In the genomic region with DNA sequence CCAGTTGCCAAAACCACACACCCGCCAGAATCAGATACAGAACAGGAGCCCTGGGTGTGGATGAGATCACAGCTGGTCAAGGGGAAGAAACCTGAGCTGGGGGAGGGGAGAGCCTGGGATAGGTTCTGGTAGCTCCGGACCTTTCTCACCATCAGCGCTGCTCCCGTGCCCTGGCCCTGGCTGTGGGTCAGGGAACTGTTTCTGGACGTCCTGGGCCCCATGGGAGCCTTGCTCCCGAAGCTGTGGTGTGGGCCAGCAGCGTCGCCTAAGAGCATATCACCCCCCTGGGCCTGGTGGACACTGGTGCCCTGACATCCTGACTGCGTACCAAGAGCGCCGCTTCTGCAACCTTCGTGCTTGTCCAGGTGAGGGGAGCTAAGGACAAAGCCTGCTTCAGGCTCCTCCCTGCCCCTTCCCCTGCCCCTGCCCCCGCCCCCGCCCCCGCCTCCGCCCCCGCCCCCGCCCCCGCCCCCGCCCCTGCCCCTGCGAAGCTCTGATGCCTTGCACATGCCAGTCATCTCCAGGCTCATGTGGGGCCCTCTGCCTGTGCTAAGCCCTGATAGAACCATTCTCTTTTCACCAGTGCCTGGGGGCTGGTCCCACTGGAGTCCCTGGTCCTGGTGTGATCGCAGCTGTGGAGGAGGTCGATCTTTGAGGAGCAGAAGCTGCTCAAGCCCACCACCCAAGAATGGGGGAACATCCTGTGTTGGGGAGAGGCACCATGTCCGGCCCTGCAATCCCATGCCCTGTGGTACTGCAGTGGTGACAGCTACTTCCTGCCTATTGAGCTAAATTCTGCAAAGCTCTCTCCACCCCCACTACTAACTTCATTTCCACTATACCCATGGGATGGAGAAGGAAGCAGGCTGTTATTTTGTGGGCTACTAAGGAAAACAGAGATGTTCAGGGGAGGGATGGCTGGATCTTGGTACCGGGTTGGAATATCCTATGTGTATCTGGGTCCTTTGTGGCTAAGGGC, we compare ENCODE assay signal across 8 mouse cellular contexts. TPM values are rescaled to one million over a fixed set of nuclear protein-coding genes. Genes with fewer than 3 reads are reported as not detected.
DNase-seq lines count a peak whose midpoint lies in the region; ATAC-seq and TF ChIP-seq lines count a peak whose summit lies in the region.

No protein-coding gene starts in this region.

- peak overlapping the region; percentile 18; the same call in 1 of the 2 replicates for H3K27ac ChIP-seq in kidney, adult 2 months (ENCODE audit: insufficient read depth, low read depth, low read length)
- H3K27ac ChIP-seq in hindbrain, postnatal 0 days, result no peak overlapping the region

- no peak for TF ChIP-seq POLR2A in kidney, adult 2 months (IDR thresholded peaks at IDR 0.05; ENCODE audit: low read depth, low read length)

- WGBS in kidney, adult 2 months, result 20% methylated on average over 18 of the region's 25 CpGs
- WGBS in hindbrain, postnatal 0 days, result 22% methylated on average over 19 of the region's 25 CpGs

- no peaks in the 10 kb centered on the region for H3K36me3 ChIP-seq in kidney, adult 2 months (ENCODE audit: control insufficient read depth, insufficient read depth, low read length)
- no peaks in the 10 kb centered on the region for H3K36me3 ChIP-seq in hindbrain, postnatal 0 days (ENCODE audit: insufficient read depth, low read length)

- H3K4me1 ChIP-seq in kidney, adult 2 months (ENCODE audit: control insufficient read depth, insufficient read depth, low read length), result no peaks in the 10 kb centered on the region
- peaks cover 10% of the 10 kb centered on the region for H3K4me1 ChIP-seq in hindbrain, postnatal 0 days (ENCODE audit: insufficient read depth, low read length)

- H3K9me3 ChIP-seq in hindbrain, postnatal 0 days (ENCODE audit: low read length), result no peaks in the 10 kb centered on the region

- H3K9ac ChIP-seq in hindbrain, postnatal 0 days (replicated peaks; ENCODE audit: low read length), result no peak overlapping the region

- no peaks in the 10 kb centered on the region for H3K27me3 ChIP-seq in kidney, adult 2 months (replicated peaks; ENCODE audit: control insufficient read depth, insufficient read depth, low read length)
- H3K27me3 ChIP-seq in hindbrain, postnatal 0 days (ENCODE audit: insufficient read depth, low read length), result no peaks in the 10 kb centered on the region

- no peak overlapping the region for H3K4me3 ChIP-seq in kidney, adult 2 months (ENCODE audit: insufficient read depth, low read depth, low read length)
- no peak overlapping the region for H3K4me3 ChIP-seq in hindbrain, postnatal 0 days (ENCODE audit: low read length)

- no peak for TF ChIP-seq CTCF in kidney, adult 2 months (conservative IDR thresholded peaks at IDR 0.05; ENCODE audit: insufficient read depth, insufficient read length, low read depth, low read length)
- peak; percentile 17; the same call in 1 of the 2 replicates for TF ChIP-seq CTCF in hindbrain, postnatal 0 days (IDR thresholded peaks at IDR 0.05; ENCODE audit: low read depth)

- H3K4me2 ChIP-seq in hindbrain, postnatal 0 days (ENCODE audit: low read depth, low read length), result no peak overlapping the region

- peak; percentile 24 for ATAC-seq in hindbrain, postnatal 0 days
- no peak for ATAC-seq in frontal cortex, adult (ENCODE audit: low TSS enrichment)

- DNase-seq in kidney, adult 2 months, result peak; percentile 27
- DNase-seq in kidney, adult 8-10 months, result no peak
- DNase-seq in gastrocnemius, adult 8-10 months (ENCODE audit: low spot score in 2 of 2), result peak; percentile 61 to 75
- DNase-seq in hindbrain, postnatal 0 days (ENCODE audit: low spot score), result peak; percentile 10
- peak; percentile 7 for DNase-seq in lung, postnatal 36 days
- DNase-seq in ovary, postnatal 36 days (ENCODE audit: low spot score), result no peak
- DNase-seq in cerebellum, adult 11-12 months, result no peak

RNA-seq across cellular contexts. Expression of a gene that starts 40.0 kb away (rescaled TPM):
- 1.5 and 1.9 TPM in 2 replicates for polyA plus RNA-seq in kidney, adult 2 months (2012; rRNA removed)
- 1 to 10 TPM in 1 of 4 experiments, under 1 TPM in 3; 0.24 to 1.1 (median 0.37) TPM for total RNA-seq in gastrocnemius, adult 8-10 months (2022)
- 0.73 and 0.86 TPM in 2 replicates for total RNA-seq in hindbrain, postnatal 0 days (2014; rRNA removed)
- polyA plus RNA-seq in hindbrain, postnatal 0 days (2015; fragmentation: Nextera tagmentation; extraction: Ambion mirVana), result 0.10 and 0.38 TPM in 2 replicates

RNA-seq across cellular contexts. Expression of a gene that starts 42.4 kb away (rescaled TPM):
- 67.0 and 80.0 TPM in 2 replicates for polyA plus RNA-seq in kidney, adult 2 months (2012; rRNA removed)
- total RNA-seq in gastrocnemius, adult 8-10 months (2022), result 10 to 100 TPM; 42.9 to 63.5 (median 51.4) TPM
- total RNA-seq in hindbrain, postnatal 0 days (2014; rRNA removed), result 27.5 and 61.1 TPM in 2 replicates
- polyA plus RNA-seq in hindbrain, postnatal 0 days (2015; fragmentation: Nextera tagmentation; extraction: Ambion mirVana), result 39.1 and 39.4 TPM in 2 replicates

RNA-seq across cellular contexts. Expression of a gene that starts 49.4 kb away (rescaled TPM):
- 101 and 109 TPM in 2 replicates for polyA plus RNA-seq in kidney, adult 2 months (2012; rRNA removed)
- total RNA-seq in gastrocnemius, adult 8-10 months (2022), result 10 to 100 TPM; 41.6 to 49.2 (median 43.6) TPM
- total RNA-seq in hindbrain, postnatal 0 days (2014; rRNA removed), result 407 and 443 TPM in 2 replicates
- polyA plus RNA-seq in hindbrain, postnatal 0 days (2015; fragmentation: Nextera tagmentation; extraction: Ambion mirVana), result 446 and 455 TPM in 2 replicates

Comparison
In these comparisons a context has a peak if more than half of its experiments do, and no peak if none do; other contexts are left out.
1. DNase-seq: peak in kidney, adult 2 months (single experiment), gastrocnemius, adult 8-10 months (2 of 2), hindbrain, postnatal 0 days (single experiment) and lung, postnatal 36 days (single experiment); none in kidney, adult 8-10 months (0 of 2), ovary, postnatal 36 days (single experiment) and cerebellum, adult 11-12 months (single experiment).